Mouse (Mus musculus): Measurements from ENCODE around the gene Gja5.

DNA sequence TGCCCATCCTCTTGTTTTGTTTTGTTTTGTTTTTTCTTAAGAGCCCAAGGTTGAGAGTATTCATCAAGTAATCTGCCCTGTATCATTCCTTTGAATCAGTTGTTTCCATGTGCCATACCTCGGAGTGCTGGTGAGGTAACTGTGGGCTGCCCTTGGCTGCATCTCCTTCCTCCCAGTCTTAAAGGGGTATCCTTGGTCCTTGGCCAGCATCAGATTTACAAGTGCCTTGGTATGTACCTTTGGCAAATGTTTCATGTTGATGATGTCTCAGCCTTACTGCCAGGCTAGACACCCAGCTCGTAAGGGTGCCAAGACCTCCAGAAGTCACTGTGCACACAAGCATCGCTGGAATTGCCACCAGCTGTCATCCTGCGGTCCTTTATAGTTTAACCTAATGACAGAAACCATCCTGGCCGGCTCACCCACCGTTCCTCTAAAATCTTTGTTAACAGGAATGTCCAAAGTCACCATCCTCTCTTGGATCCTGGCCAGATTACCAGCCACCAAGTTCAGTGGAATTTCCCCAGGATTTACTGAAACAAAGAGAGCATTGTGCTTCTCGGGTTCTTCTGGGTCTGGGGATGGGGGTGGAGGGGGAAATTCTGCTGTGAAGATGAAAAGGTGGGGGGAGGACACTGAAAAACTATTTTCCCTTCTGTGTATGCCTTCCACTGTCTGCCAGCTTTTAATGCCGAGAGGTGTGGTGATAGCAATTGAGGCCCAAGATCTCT lies 147.7 kb downstream of the Gja5 start:
- TF ChIP-seq EP300 (IDR thresholded peaks at IDR 0.05; ENCODE audit: insufficient read depth, low read depth, low read length) = no peak
- TF ChIP-seq CTCF (IDR thresholded peaks at IDR 0.05) = no peak

All from heart, adult 2 months (tissue).